Mouse (Mus musculus) E14TG2a.4 (cell line): Measurements from ENCODE around the gene Ly75.

Source experiments
- H3K27me3 ChIP-seq: 2 replicates; pipeline ENCODE4 v1.6.1; 2014; ENCODE audit warnings: low read length, control low read depth; ENCODE audit not compliant: insufficient read depth
- H3K36me3 ChIP-seq: 2 replicates; pipeline ENCODE4 v1.6.1; 2014; ENCODE audit warnings: low read length, control low read depth; ENCODE audit not compliant: insufficient read depth
- H3K4me1 ChIP-seq: replicated peaks from 2 replicates; pipeline ENCODE4 v1.6.1; 2014; ENCODE audit warnings: low read depth, low read length, control low read depth
- H3K4me3 ChIP-seq: replicated peaks from 2 replicates; pipeline ENCODE4 v1.5.1; 2014; ENCODE audit warnings: mild to moderate bottlenecking, low read length
- H3K9me3 ChIP-seq: 2 replicates; pipeline ENCODE4 v1.6.1; 2014; ENCODE audit warnings: low read length, control low read depth
- CTCF ChIP-seq: conservative IDR thresholded peaks from 2 replicates; pipeline ENCODE4 v1.5.1; 2014; ENCODE audit warnings: low read length
- NANOG ChIP-seq: IDR thresholded peaks from 2 replicates; pipeline ENCODE4 v1.6.1; 2014; ENCODE audit warnings: borderline replicate concordance, low read length, mixed read lengths
- POU5F1 ChIP-seq: IDR thresholded peaks from 2 replicates; pipeline ENCODE4 v1.6.1; 2014; ENCODE audit warnings: low read length, borderline replicate concordance

Gene Ly75

GRCm38 (mm10) chr2:60267567-60267966, 115.5 kb downstream of the Ly75 start:
- TF ChIP-seq NANOG (no peak), POU5F1 (no peak), CTCF (no peak)
- Histone ChIP-seq H3K9me3 (peaks cover 20% of the 10 kb centered on the region), H3K4me3 (peak overlapping the region; percentile 43), H3K27me3 (no peaks in the 10 kb centered on the region), H3K36me3 (no peaks in the 10 kb centered on the region), H3K4me1 (peaks cover 11% of the 10 kb centered on the region)

DNA sequence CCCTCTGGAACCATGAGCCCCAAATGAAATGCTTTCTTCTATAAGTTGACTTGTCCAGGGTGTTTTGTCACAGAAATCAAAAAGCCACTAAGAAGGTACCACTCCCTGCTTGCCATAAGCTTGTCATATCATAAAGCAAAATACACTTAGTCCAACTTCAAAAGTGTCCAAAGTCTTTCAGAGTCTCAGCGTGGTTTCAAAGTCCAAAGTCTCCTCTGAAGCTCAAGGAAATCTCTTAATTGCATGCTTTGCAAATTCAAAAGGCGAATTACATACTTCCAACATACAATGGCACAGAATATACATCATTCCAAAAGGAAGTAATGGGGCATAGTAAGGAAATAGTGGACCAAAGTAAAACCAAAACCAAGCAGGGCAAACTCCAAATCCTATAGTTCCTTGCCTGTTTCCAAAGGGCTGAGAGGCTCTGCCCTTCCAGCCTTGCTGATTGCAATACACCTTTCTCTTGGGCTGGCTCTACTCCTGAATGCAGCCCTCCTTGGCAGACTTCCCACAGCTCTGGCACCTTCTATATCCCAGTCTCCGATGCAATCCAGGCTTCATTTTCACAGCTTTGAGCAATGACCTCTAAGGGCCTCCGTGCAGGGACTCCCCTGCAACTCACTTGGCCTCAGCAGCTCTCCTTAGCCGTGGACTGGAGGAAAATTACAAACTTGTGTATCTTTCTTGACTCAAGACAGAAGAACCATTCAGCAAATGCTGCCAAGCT, 122.3 kb downstream of the Ly75 start:
- Histone ChIP-seq H3K9me3 (peaks cover 4% of the 10 kb centered on the region; the same call in 1 of the 2 replicates), H3K36me3 (no peaks in the 10 kb centered on the region), H3K4me1 (no peaks in the 10 kb centered on the region), H3K27me3 (no peaks in the 10 kb centered on the region), H3K4me3 (no peak overlapping the region)
- TF ChIP-seq CTCF (no peak), NANOG (no peak), POU5F1 (no peak)

- no peaks in the 10 kb centered on the region for H3K36me3 ChIP-seq
- no peaks in the 10 kb centered on the region for H3K4me1 ChIP-seq
- peaks cover 4% of the 10 kb centered on the region; the same call in 1 of the 2 replicates for H3K9me3 ChIP-seq
- no peak overlapping the region for H3K4me3 ChIP-seq
- H3K27me3 ChIP-seq = no peaks in the 10 kb centered on the region
- TF ChIP-seq CTCF (no peak), POU5F1 (no peak), NANOG (no peak)
Observed at GRCm38 (mm10) chr2:60259186-60259585, 123.9 kb downstream of the Ly75 start.

DNA sequence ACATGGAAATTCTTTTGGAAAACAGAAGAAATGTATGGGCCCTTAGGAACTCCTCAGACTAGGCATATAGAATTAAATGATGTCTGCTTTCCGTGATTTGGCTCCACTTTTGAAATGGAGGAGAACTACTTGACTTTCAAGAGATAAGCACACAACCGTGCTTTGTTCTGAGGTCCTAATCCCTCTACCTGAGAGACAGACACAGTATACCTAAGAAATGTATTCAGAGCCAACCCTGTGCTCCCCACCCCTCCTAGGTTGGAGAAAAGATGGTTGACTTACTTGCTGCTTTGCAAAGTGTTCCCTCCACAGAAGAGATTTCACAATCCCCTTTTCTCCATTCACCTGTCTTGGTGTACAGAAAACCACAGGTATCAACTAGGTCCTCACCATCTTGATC, 126.4 kb downstream of the Ly75 start:
- H3K4me1 ChIP-seq = no peaks in the 10 kb centered on the region
- H3K4me3 ChIP-seq = no peak overlapping the region
- peaks cover 4% of the 10 kb centered on the region; the same call in 1 of the 2 replicates for H3K9me3 ChIP-seq
- TF ChIP-seq NANOG (no peak), POU5F1 (no peak)
- no peaks in the 10 kb centered on the region for H3K36me3 ChIP-seq
- no peaks in the 10 kb centered on the region for H3K27me3 ChIP-seq

DNA sequence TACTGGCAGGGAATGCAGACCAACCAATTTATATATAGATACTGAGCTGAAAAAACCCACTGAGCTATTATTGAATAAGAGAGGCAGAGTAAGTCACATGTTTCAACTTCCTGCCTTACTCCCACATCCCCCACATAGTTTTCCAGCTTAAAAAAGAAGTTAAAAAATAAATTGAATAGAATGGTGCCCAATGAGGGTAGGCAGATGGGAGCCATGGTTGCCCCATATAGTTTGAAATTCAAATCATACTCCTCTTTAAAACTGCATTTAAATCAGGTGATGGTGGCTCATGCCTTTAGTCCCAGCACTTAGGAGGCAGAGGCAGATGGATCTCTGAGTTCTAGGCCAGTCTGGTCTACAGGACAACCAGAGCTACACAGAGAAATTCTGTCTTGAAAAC, 129.6 kb downstream of the Ly75 start:
- Histone ChIP-seq H3K4me3 (no peak overlapping the region), H3K9me3 (0 out of 2 replicates have a peak, but pooled peaks cover 4% of the 10 kb centered on the region), H3K27me3 (no peaks in the 10 kb centered on the region), H3K36me3 (peaks cover 25% of the 10 kb centered on the region), H3K4me1 (no peaks in the 10 kb centered on the region)
- TF ChIP-seq CTCF (no peak), POU5F1 (no peak), NANOG (no peak)

DNA sequence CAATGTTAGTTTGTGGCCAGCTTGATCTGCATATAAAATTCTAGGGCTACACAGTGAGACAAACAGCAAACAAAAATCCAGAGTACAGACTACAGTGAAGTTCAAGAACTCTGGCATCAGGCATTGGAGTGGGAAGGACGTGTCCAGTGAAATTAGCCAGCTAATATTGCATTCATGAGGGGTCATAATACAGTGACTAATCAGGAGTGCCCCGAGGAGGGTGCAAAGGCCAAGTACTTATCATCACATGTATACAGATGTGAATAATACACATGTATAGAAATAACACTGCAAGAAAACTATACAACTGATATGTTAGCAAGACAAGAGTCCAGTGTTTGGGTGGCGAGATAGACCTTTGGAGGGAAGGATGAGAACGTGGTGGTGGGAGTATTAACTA, 130.3 kb downstream of the Ly75 start:
- Histone ChIP-seq H3K4me3 (no peak overlapping the region), H3K27me3 (no peaks in the 10 kb centered on the region), H3K9me3 (no peaks in the 10 kb centered on the region), H3K36me3 (peaks cover 28% of the 10 kb centered on the region), H3K4me1 (no peaks in the 10 kb centered on the region)
- TF ChIP-seq CTCF (no peak), POU5F1 (no peak), NANOG (no peak)
